Mouse (Mus musculus) myocyte (in vitro differentiated cells): ENCODE measurements around the gene Sec31b. TPM values are rescaled to one million over a fixed set of nuclear protein-coding genes. Genes with fewer than 3 reads are reported as not detected.

Source experiments
- H3K27me3 ChIP-seq: one replicate; pipeline ENCODE4 v1.6.1; 2011; ENCODE audit not compliant: control insufficient read depth, insufficient read depth, insufficient read length
- H3K36me3 ChIP-seq: one replicate; pipeline ENCODE4 v1.6.1; 2011; ENCODE audit not compliant: control insufficient read depth, insufficient read depth
- H3K4me2 ChIP-seq: one replicate; pipeline ENCODE4 v1.6.1; 2011; ENCODE audit warnings: low read depth, control low read depth
- H3K4me3 ChIP-seq: one replicate; pipeline ENCODE4 v1.5.1; 2011; ENCODE audit warnings: mild to moderate bottlenecking, control low read depth, moderate library complexity
- H3K79me2 ChIP-seq: one replicate; pipeline ENCODE4 v1.6.1; 2011; ENCODE audit not compliant: control insufficient read depth, insufficient read depth
- H3ac ChIP-seq: one replicate; pipeline ENCODE4 v1.6.1; 2011; ENCODE audit not compliant: control insufficient read depth, insufficient read length
- CEBPB ChIP-seq: IDR thresholded peaks from 2 replicates; pipeline ENCODE4 v1.6.1; 2011; ENCODE audit warnings: mild to moderate bottlenecking, moderate library complexity; ENCODE audit not compliant: poor library complexity, insufficient read depth, severe bottlenecking
- E2F4 ChIP-seq: IDR thresholded peaks from one replicate; pipeline ENCODE4 v1.6.1; 2011; ENCODE audit warnings: mild to moderate bottlenecking, control low read depth, moderate library complexity; ENCODE audit not compliant: insufficient read depth
- MAX ChIP-seq: IDR thresholded peaks from one replicate; pipeline ENCODE4 v1.6.1; 2011; ENCODE audit warnings: low read depth, mild to moderate bottlenecking, control low read depth
- MYOD1 ChIP-seq, 3 experiments: IDR thresholded peaks; one replicate each; pipeline ENCODE4 v1.6.1; 2011; ENCODE audit warnings: control low read depth in 2 of 3, low read depth in 2 of 3, mild to moderate bottlenecking in 2 of 3, moderate library complexity in 1 of 3; ENCODE audit not compliant: insufficient read length in 2 of 3, control insufficient read depth in 1 of 3
- MYOG ChIP-seq, 3 experiments: IDR thresholded peaks; one replicate each; pipeline ENCODE4 v1.6.1; 2011; ENCODE audit warnings: control low read depth in 2 of 3, low read depth in 2 of 3, mild to moderate bottlenecking in 2 of 3; ENCODE audit not compliant: insufficient read length in 2 of 3, control insufficient read depth in 1 of 3, insufficient read depth in 1 of 3
- POLR2A ChIP-seq: IDR thresholded peaks from one replicate; pipeline ENCODE4 v1.6.1; 2011; ENCODE audit warnings: low read depth, mild to moderate bottlenecking, control low read depth, moderate library complexity; ENCODE audit not compliant: insufficient read length
- POLR2AphosphoS2 ChIP-seq: IDR thresholded peaks from one replicate; pipeline ENCODE4 v1.6.1; 2011; ENCODE audit warnings: low read depth, control low read depth; ENCODE audit not compliant: insufficient read length
- REST ChIP-seq: IDR thresholded peaks from one replicate; pipeline ENCODE4 v1.6.1; 2011; ENCODE audit warnings: mild to moderate bottlenecking, control low read depth, moderate library complexity; ENCODE audit not compliant: insufficient read depth, insufficient read length
- SRF ChIP-seq: IDR thresholded peaks from one replicate; pipeline ENCODE4 v1.6.1; 2011; ENCODE audit warnings: low read depth; ENCODE audit not compliant: control insufficient read depth, insufficient read length
- TCF12 ChIP-seq: IDR thresholded peaks from one replicate; pipeline ENCODE4 v1.6.1; 2011; ENCODE audit warnings: mild to moderate bottlenecking, control low read depth; ENCODE audit not compliant: poor library complexity, insufficient read depth, severe bottlenecking
- TCF3 ChIP-seq: IDR thresholded peaks from one replicate; pipeline ENCODE4 v1.6.1; 2011; ENCODE audit warnings: low read depth, control low read depth; ENCODE audit not compliant: insufficient read length
- USF1 ChIP-seq: IDR thresholded peaks from one replicate; pipeline ENCODE4 v1.6.1; 2011; ENCODE audit warnings: low read depth, mild to moderate bottlenecking, control low read depth, moderate library complexity
- polyA plus RNA-seq: library from polyadenylated mRNA; unstranded; fragments of >200 nt; fragmentation: generic; extraction: Trizol; gene quantifications from one replicate; pipeline ENCODE4 v1.2.1, GENCODE M21; 2012; ENCODE audit warnings: missing spikeins

Sec31b gene
- polyA plus RNA-seq, 1 experiment = 0.02 TPM

DNA sequence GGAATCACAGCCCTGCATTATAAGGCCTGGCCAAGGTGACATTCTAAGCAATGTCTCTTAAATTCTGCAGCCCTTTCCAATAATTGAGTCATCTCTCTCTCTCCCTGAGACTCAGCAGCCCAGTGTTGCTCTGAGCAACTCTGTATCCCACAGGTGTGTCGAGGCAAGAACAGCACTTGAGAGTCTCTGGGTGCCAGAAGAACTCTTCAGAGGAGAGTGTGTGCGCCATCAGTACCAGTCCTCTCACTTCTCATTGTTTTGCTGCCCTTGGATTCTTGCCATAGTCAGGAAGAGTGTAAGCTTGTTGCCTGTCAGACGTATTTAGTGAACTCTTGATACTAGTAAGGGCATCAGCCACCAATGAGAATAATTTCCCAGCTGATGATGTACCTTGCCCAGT lies 22.1 kb upstream of the Sec31b start:
- Histone ChIP-seq H3K4me2 (no peak overlapping the region), H3K27me3 (no peaks in the 10 kb centered on the region), H3K36me3 (peaks cover 57% of the 10 kb centered on the region), H3ac (no peak overlapping the region), H3K79me2 (peaks cover 24% of the 10 kb centered on the region), H3K4me3 (no peak overlapping the region)
- TF ChIP-seq USF1 = no peak
- no peak for TF ChIP-seq REST
- TF ChIP-seq TCF3 = no peak
- no peak for TF ChIP-seq MYOG (IDR thresholded peaks at IDR 0.05; ENCODE audit: control insufficient read depth in 1 of 3, insufficient read depth in 1 of 3, insufficient read length in 2 of 3, low read depth in 2 of 3)
- no peak for TF ChIP-seq POLR2A
- TF ChIP-seq POLR2AphosphoS2 = no peak
- TF ChIP-seq CEBPB = no peak
- TF ChIP-seq TCF12 = no peak
- TF ChIP-seq MYOD1 (IDR thresholded peaks at IDR 0.05; ENCODE audit: control insufficient read depth in 1 of 3, insufficient read length in 2 of 3, low read depth in 2 of 3) = no peak
- no peak for TF ChIP-seq MAX
- TF ChIP-seq SRF = no peak
- no peak for TF ChIP-seq E2F4

DNA sequence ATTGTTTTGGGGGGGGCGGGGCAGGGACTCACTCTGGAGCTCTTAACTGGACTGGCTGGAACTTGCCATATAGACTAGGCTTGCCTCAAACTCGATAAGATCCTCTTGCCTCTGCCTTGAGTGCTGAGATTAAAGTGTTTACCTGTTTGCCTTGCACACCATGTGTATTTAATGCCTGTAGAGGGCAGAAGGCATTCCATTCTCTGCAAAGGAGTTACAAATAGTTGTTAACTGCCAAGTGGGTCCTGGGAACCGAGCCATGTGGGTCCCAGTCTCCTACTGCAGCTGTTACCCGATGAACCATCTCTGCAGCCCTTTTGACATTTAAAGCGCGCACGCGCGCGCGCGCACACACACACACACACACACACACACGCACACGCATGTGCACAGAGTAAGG lies 18.3 kb upstream of the Sec31b start:
- H3K4me3 ChIP-seq = peak overlapping the region; percentile 71
- no peak overlapping the region for H3ac ChIP-seq
- H3K79me2 ChIP-seq = peaks cover 27% of the 10 kb centered on the region
- peaks cover 35% of the 10 kb centered on the region for H3K36me3 ChIP-seq
- H3K4me2 ChIP-seq = peak overlapping the region; percentile 99
- H3K27me3 ChIP-seq = no peaks in the 10 kb centered on the region
- TF ChIP-seq E2F4 = no peak
- no peak for TF ChIP-seq POLR2A
- TF ChIP-seq CEBPB = no peak
- no peak for TF ChIP-seq REST
- no peak for TF ChIP-seq MYOG (IDR thresholded peaks at IDR 0.05; ENCODE audit: control insufficient read depth in 1 of 3, insufficient read depth in 1 of 3, insufficient read length in 2 of 3, low read depth in 2 of 3)
- TF ChIP-seq MAX = no peak
- TF ChIP-seq USF1 = no peak
- no peak for TF ChIP-seq TCF12

DNA sequence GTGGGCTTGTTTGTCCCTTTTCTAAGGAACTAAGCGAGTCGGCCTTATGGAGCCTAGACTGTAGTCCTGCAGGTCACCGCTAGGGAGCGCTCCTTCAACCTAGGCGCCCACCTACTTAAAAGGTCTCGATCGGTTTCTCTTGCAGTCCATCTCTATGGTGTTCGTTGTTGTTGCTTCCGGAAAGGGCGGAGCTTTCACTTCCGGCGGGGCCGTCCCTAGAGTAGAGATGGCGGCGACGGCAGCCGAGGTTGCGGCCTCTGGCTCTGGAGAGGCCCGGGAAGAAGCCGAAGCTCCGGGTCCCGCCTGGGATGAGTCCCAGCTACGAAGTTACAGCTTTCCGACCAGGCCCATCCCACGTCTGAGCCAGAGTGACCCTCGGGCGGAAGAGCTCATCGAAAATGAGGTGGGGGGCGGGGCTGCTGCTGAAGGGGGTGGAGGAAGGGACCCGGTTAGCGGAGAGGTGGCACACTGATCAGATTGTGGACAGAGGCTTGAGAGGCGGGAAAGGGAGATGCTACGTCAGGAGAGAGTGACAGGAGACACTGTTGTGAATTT lies 17.1 kb upstream of the Sec31b start, which contains the start of gene Hif1an:
Hif1an (plus strand) TSS at position 199 of the 555 bp plus-strand sequence.
- H3K27me3 ChIP-seq = no peaks in the 10 kb centered on the region
- peaks cover 22% of the 10 kb centered on the region for H3K36me3 ChIP-seq
- H3K4me3 ChIP-seq = peak within 1 kb of the TSS; percentile 71
- peak within 1 kb of the TSS; percentile 99 for H3K4me2 ChIP-seq
- no peak for TF ChIP-seq REST
- peak; percentile 65 for TF ChIP-seq POLR2A
- TF ChIP-seq E2F4 = no peak
- TF ChIP-seq USF1 = no peak
- no peak for TF ChIP-seq MYOD1 (IDR thresholded peaks at IDR 0.05; ENCODE audit: control insufficient read depth in 1 of 3, insufficient read length in 2 of 3, low read depth in 2 of 3)
- peak; percentile 71 for TF ChIP-seq SRF
- no peak for TF ChIP-seq TCF3
- TF ChIP-seq POLR2AphosphoS2 = peak; percentile 50
- TF ChIP-seq CEBPB = no peak
- TF ChIP-seq MAX = no peak
- TF ChIP-seq TCF12 = no peak
- H3K79me2 ChIP-seq = peaks cover 27% of the 10 kb centered on the region
- H3ac ChIP-seq = peak within 1 kb of the TSS; percentile 10

DNA sequence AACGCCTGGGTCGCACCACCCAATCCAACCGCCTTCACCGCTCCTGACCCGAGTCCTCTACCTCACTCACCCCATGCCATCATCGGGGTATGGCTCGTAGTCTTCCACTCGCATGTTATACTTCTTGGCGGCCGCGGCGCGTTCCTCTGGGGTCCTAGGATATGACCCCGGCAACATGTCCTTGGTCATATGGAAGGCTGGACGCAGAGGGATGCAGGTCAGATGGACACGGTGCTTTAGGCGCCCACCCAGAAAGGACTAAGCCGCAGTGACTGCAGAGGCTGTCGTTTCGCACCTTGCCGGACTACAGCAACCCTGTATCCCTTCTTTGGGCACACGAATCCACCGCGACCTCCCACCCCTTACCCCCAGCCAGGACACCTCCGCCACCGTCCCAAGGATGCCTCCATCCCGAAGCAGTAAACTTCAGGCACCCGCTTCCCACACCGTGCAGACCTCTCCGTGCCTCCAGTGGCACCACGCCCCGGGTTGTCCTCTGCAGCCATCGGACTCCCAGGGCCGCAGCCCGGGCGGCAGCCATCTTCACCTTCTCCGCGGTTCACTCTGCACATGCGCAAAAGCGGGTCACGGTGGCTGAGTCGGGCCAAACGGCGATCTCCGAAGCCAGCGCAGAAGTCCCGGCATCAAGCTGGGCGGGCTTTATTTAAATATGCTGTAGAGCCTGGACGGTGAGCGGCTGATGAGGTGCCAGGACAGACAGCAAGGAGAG lies 9.4 kb upstream of the Sec31b start, which contains the start of gene Ndufb8:
Ndufb8 (minus strand) TSS at position 580 of the 730 bp plus-strand sequence.
- TF ChIP-seq TCF3 (no peak), SRF (no peak), CEBPB (no peak), POLR2A (peak; percentile 94), E2F4 (peak; percentile 84), POLR2AphosphoS2 (peak; percentile 88), MAX (no peak), TCF12 (no peak), USF1 (no peak), MYOG (IDR thresholded peaks at IDR 0.05; ENCODE audit: control insufficient read depth in 1 of 3, insufficient read depth in 1 of 3, insufficient read length in 2 of 3, low read depth in 2 of 3) (no peak), MYOD1 (IDR thresholded peaks at IDR 0.05; ENCODE audit: control insufficient read depth in 1 of 3, insufficient read length in 2 of 3, low read depth in 2 of 3) (peak in 1 of 3 experiments; percentile 21), REST (no peak)
- peak within 1 kb of the TSS; percentile 97 for H3ac ChIP-seq
- peaks cover 24% of the 10 kb centered on the region for H3K79me2 ChIP-seq
- peaks cover 2% of the 10 kb centered on the region for H3K36me3 ChIP-seq
- H3K4me2 ChIP-seq = peak within 1 kb of the TSS; percentile 90
- peak within 1 kb of the TSS; percentile 99 for H3K4me3 ChIP-seq
- H3K27me3 ChIP-seq = no peaks in the 10 kb centered on the region
